Mouse (Mus musculus): ENCODE measurements around the gene Clcn6. TPM values are rescaled to one million over a fixed set of nuclear protein-coding genes. Genes with fewer than 3 reads are reported as not detected.

Clcn6 gene
- 6.7 TPM for polyA plus RNA-seq (2014; fragmentation: Illumina TruSeq; extraction: RNeasy Lipid Tissue Mini Kit (QIAGEN cat#74804); ENCODE audit: low read depth, low replicate concordance)

GRCm38 (mm10) chr4:148038600-148039253 is at the start of gene Clcn6, which contains the start of gene Mthfr:
Gene Clcn6 (minus strand): TSS chr4:148038821.
Gene Mthfr (plus strand): TSS chr4:148039077.

GRCm38 (mm10) chr4:148087907-148088527 is 49.4 kb upstream of the Clcn6 start, which contains the start of gene Agtrap:
Gene Agtrap (minus strand): TSS chr4:148088031.

GRCm38 (mm10) chr4:148000202-148000772 is 38.3 kb downstream of the Clcn6 start, which contains the start of gene Nppa:
Gene Nppa (plus strand): TSS chr4:148000722.

GRCm38 (mm10) chr4:147985205-147986132 is 53.2 kb downstream of the Clcn6 start, which contains the start of gene Nppb:
Gene Nppb (plus strand): TSS chr4:147985788.

Other genes starting within 250 kb of the Clcn6 start
- gene Zfp984, start 229.0 kb downstream of the Clcn6 start, polyA plus RNA-seq (2014; fragmentation: Illumina TruSeq; extraction: RNeasy Lipid Tissue Mini Kit (QIAGEN cat#74804); ENCODE audit: low read depth, low replicate concordance) = 53.2 TPM
- gene Zfp933, start 190.5 kb downstream of the Clcn6 start, polyA plus RNA-seq (2014; fragmentation: Illumina TruSeq; extraction: RNeasy Lipid Tissue Mini Kit (QIAGEN cat#74804); ENCODE audit: low read depth, low replicate concordance) = 19.8 TPM
- 0.24 TPM for gene Miip, start 170.0 kb downstream of the Clcn6 start, polyA plus RNA-seq (2014; fragmentation: Illumina TruSeq; extraction: RNeasy Lipid Tissue Mini Kit (QIAGEN cat#74804); ENCODE audit: low read depth, low replicate concordance)
- gene Fv1, start 169.8 kb downstream of the Clcn6 start, polyA plus RNA-seq (2014; fragmentation: Illumina TruSeq; extraction: RNeasy Lipid Tissue Mini Kit (QIAGEN cat#74804); ENCODE audit: low read depth, low replicate concordance) = 9.0 TPM
- 22.1 TPM for gene Mfn2, start 134.1 kb downstream of the Clcn6 start, polyA plus RNA-seq (2014; fragmentation: Illumina TruSeq; extraction: RNeasy Lipid Tissue Mini Kit (QIAGEN cat#74804); ENCODE audit: low read depth, low replicate concordance)
- gene Plod1, start 102.1 kb downstream of the Clcn6 start, polyA plus RNA-seq (2014; fragmentation: Illumina TruSeq; extraction: RNeasy Lipid Tissue Mini Kit (QIAGEN cat#74804); ENCODE audit: low read depth, low replicate concordance) = 1.7 TPM
- 7.5 TPM for gene 2510039O18Rik, start 97.9 kb downstream of the Clcn6 start, polyA plus RNA-seq (2014; fragmentation: Illumina TruSeq; extraction: RNeasy Lipid Tissue Mini Kit (QIAGEN cat#74804); ENCODE audit: low read depth, low replicate concordance)
- not detected for gene Nppb, start 53.0 kb downstream of the Clcn6 start, polyA plus RNA-seq (2014; fragmentation: Illumina TruSeq; extraction: RNeasy Lipid Tissue Mini Kit (QIAGEN cat#74804); ENCODE audit: low read depth, low replicate concordance)
- not detected for gene Nppa, start 38.1 kb downstream of the Clcn6 start, polyA plus RNA-seq (2014; fragmentation: Illumina TruSeq; extraction: RNeasy Lipid Tissue Mini Kit (QIAGEN cat#74804); ENCODE audit: low read depth, low replicate concordance)
- gene Mthfr, start 256 bp upstream of the Clcn6 start, polyA plus RNA-seq (2014; fragmentation: Illumina TruSeq; extraction: RNeasy Lipid Tissue Mini Kit (QIAGEN cat#74804); ENCODE audit: low read depth, low replicate concordance) = 2.7 TPM
- gene Agtrap, start 49.2 kb upstream of the Clcn6 start, polyA plus RNA-seq (2014; fragmentation: Illumina TruSeq; extraction: RNeasy Lipid Tissue Mini Kit (QIAGEN cat#74804); ENCODE audit: low read depth, low replicate concordance) = 17.1 TPM
- gene Mad2l2, start 91.6 kb upstream of the Clcn6 start, polyA plus RNA-seq (2014; fragmentation: Illumina TruSeq; extraction: RNeasy Lipid Tissue Mini Kit (QIAGEN cat#74804); ENCODE audit: low read depth, low replicate concordance) = 1.5 TPM
- not detected for gene Draxin, start 91.9 kb upstream of the Clcn6 start, polyA plus RNA-seq (2014; fragmentation: Illumina TruSeq; extraction: RNeasy Lipid Tissue Mini Kit (QIAGEN cat#74804); ENCODE audit: low read depth, low replicate concordance)
- gene Fbxo6, start 113.3 kb upstream of the Clcn6 start, polyA plus RNA-seq (2014; fragmentation: Illumina TruSeq; extraction: RNeasy Lipid Tissue Mini Kit (QIAGEN cat#74804); ENCODE audit: low read depth, low replicate concordance) = 1.1 TPM
- gene Fbxo44, start 121.7 kb upstream of the Clcn6 start, polyA plus RNA-seq (2014; fragmentation: Illumina TruSeq; extraction: RNeasy Lipid Tissue Mini Kit (QIAGEN cat#74804); ENCODE audit: low read depth, low replicate concordance) = 2.9 TPM
- not detected for gene Fbxo2, start 121.8 kb upstream of the Clcn6 start, polyA plus RNA-seq (2014; fragmentation: Illumina TruSeq; extraction: RNeasy Lipid Tissue Mini Kit (QIAGEN cat#74804); ENCODE audit: low read depth, low replicate concordance)
- gene Disp3, start 249.1 kb upstream of the Clcn6 start, polyA plus RNA-seq (2014; fragmentation: Illumina TruSeq; extraction: RNeasy Lipid Tissue Mini Kit (QIAGEN cat#74804); ENCODE audit: low read depth, low replicate concordance) = not detected

All from kidney, adult 10 weeks (tissue).